Mouse (Mus musculus): ENCODE data around the gene Dpf1.

Gene Dpf1

GRCm38 (mm10) chr7:29309749-29310148, 6.0 kb downstream of the Dpf1 start:
- DNase-seq (ENCODE audit: low spot score): no peak

DNA sequence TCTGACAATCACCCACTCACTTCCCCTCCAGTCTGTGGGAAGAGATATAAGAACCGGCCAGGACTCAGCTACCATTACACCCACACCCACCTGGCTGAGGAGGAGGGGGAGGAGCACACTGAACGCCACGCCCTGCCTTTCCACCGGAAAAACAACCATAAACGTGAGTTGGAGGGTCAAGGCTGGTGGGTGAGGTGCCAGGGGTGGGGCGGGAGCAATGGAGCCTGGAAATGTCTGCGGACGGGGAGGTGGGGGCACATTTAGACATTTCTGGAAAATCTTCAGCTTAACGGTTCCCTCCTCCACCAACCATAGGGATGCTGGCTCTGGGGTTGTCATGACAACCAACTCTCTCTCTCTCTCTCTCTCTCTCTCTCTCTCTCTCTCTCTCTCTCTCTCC, 9.3 kb downstream of the Dpf1 start:
- DNase-seq (ENCODE audit: low spot score): no peak

DNA sequence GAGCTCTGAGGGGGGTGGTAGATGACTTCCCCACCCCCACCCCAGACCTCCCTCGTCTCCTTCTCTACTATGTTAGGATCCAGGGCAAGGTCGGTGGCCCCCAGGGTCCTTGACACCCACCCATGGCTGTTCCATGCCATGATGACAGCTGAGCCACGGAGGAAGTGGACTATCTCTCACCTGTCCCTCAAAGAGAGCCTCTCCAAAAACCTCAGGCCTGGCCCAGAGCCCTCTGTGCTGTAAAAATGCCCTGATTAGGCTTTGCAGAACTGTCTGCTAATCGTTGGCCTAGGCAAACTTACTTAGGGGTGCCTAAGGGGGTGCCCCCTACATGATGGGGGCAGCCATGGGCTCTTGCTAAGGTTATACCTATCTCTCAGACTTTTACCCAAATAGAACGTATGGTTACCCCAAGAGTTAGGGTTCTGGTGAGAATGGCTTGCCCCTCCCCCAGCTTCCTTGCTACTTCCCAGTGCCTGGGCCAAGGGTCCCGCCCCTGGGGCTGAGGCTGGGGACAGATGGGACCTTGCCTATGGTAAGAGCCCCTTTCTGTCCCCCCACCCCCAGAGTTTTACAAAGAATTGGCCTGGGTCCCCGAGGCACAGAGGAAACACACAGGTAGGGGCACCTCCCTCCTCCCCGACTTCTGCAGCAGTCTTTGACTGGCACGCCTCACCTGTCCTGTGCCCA, 10.0 kb downstream of the Dpf1 start:
- DNase-seq (ENCODE audit: low spot score): no peak

DNA sequence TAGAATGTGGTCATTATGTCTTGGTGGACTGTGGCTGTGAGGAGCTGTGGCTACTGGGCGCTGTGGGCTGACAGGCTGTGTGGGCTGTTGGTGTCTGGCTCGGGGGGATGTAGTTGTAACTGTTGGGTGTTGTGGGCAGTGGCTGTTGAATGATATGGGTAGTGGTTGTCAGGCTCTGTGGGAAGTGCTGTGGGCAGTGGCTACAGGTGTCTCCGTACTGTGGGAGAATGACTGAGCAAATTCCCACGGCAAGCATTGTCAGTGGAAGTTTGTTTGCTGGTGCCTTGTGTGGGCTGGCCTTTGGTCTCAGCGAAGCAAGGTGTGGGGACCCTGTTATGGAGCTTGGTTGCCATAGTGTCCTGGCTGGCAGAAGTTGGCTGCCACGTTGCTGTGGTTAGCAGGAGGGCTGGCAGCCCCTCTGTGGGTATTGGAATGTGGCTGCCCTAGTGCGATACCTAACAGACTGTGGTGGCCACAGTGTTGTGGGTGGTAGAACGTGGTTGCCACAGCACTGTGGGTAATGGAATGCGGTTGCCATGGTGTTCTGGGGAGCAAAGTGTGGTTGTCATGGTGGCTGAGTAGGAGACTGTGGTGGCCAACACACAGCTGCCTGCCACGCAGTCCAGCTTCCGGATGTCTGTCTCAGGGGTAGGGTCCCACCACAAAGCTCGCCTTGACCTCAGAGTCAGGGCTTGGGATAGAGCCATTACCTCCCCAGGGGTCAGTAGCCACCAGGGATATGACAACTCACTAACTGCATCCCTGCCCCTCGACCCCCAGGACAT, 11.3 kb downstream of the Dpf1 start:
- DNase-seq (ENCODE audit: low spot score): no peak

DNA sequence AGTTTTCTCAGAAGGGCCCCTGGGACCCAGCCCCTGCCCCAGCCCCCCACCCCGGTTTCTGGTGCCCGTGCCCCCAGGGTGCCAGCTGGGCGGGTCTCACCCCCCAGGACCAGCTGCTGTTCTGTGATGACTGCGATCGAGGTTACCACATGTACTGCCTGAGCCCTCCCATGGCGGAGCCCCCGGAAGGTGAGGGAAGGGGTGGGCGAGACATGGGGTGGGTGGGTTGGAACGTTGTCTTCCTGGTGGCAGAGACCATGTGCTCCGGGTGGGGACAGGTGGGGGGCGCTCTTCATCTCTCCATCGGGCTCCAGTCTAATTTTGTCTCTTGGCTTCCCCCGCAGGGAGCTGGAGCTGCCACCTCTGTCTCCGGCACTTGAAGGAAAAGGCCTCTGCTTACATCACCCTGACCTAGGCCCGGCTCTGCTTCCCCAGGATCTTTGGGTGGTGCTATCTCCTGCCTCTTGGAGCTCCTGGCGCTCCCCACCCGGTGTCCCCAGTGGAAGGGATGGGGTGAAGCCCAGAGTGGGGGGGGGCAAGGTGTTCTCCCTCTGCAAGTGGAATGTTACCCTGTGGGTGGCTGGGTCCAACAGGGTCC, 12.5 kb downstream of the Dpf1 start:
- no peak for DNase-seq (ENCODE audit: low spot score)

DNA sequence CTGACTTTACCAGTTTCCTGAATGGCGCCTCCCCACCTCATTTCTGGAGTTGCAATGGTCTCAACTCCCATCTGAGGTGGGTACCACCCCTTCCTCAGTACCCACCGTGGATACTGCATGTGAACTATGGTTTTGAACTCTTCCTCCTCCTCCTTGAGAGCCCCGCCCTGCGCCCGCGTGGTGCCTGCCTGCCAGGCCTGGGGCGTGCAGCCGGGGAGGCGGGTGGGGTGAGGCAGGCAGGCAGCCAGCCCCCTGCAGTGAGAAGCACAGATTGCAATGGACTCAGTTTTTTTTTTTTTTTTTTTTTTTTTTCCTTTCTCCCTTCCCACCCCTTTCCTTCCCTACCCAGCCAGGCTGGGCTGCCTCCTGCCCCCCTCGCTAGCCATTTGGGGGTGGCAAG, 13.2 kb downstream of the Dpf1 start:
- no peak for DNase-seq (ENCODE audit: low spot score)

GRCm38 (mm10) chr7:29317558-29317957, 13.8 kb downstream of the Dpf1 start:
- DNase-seq (ENCODE audit: low spot score): no peak

GRCm38 (mm10) chr7:29318115-29318911, 14.6 kb downstream of the Dpf1 start:
- DNase-seq (ENCODE audit: low spot score): no peak

DNA sequence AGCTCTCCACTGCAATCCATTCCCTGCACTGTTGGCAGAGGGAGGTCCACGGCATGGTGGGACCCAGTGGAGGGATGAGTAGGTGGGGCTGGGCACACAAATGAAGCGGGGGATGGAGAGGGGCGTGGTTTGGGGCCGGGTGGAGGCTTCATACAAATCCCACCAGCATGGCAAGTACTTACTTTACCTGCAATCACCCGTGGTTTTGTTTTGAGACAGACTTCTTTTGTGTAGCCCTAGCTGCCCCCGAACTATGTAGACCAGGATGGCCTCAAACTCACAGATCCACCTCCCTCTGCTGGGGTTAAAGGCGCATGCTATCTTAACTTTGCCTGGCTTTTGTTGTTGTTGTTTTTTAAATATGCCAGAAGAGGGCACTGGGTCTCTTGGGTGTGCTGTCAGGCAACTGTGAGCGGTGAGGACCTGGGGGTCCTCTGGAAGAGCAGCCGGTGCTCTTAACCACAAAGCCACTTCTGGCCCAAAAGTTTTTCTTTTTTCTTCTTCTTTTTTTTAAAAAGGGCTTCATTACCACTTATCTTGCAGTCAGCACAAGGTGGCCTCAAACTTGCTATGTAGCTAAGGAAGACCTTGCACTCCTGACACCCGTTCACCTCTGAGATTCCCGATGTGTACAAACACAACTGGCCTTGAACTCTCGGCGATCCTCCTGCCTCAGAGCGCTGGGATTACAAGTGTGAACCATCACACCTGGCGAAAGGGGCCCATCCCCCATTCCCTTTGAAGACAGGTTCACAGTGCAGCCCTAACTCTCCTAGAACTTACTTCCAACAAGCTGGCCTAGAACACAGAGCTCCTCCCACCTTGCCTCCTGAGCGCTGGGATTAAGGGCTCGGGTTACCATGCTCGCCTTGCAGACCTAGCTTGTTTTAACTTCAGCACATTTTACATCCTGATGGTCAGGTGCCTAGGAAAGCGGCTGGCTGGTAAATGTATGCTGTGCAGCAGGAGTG, 15.9 kb downstream of the Dpf1 start:
- DNase-seq (ENCODE audit: low spot score): no peak

GRCm38 (mm10) chr7:29327087-29327486, 23.3 kb downstream of the Dpf1 start:
- no peak for DNase-seq (ENCODE audit: low spot score)

DNA sequence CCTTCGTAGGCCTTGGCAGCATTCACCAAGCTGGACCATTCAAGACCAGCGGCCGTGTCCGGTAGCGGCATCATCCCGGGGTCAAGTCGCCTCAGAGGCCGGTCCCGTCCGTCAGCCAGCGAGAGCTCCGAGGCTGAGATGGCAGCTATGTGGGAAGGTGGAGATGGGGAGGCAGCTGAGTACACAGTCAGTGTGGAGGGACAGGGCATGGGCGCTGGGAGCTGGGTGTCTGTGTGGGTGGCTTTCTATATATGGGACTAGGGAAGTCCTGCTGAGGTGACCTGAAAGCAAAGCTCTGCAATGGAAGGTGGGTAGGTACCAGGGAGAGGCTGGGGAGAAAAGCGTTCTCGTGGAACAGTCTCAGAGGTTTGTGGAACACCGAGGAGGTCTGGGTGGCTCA, 25.2 kb downstream of the Dpf1 start:
- DNase-seq (ENCODE audit: low spot score): no peak

DNA sequence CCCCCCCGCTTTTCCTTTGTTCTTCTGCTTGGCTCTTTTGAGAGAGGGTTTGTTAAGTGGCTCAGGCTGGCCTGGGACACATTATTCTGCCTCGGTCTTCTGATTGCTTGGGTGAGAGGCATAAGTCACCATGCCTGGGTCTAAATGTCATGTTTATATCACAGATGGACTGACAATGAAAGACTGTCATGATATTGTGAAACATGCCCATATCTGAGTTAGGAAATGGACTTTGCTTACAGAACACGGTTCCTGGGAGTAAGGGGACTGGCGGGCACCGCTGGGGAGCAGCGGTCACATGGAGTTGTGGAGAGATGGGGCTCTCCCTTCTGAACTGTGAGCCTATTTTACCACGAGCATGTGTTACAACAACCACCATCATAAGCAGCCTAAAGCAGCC, 30.4 kb downstream of the Dpf1 start:
- DNase-seq (ENCODE audit: low spot score): no peak

DNA sequence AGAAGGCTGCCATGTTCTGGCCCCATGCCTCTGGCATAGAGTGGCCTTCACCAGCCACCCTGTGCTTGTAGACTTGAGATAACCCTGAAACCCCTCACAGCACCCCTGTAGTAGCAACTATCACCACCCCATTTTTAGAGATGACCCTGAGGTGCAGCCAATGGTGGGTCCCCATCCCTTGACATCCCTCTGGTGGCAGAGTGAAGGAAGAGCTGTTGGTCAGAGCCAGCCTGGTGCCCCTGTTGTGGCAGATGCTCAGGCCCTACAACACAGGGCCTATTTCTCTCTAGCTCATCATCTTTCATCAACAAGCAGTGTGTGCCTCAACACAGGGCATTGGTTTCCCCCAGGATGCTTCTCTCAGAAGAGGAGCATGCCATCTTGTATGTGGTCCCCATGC, 31.5 kb downstream of the Dpf1 start:
- DNase-seq (ENCODE audit: low spot score): no peak

GRCm38 (mm10) chr7:29335841-29336671, 32.3 kb downstream of the Dpf1 start:
- DNase-seq (ENCODE audit: low spot score): no peak

GRCm38 (mm10) chr7:29336795-29337319, 33.1 kb downstream of the Dpf1 start:
- no peak for DNase-seq (ENCODE audit: low spot score)

DNA sequence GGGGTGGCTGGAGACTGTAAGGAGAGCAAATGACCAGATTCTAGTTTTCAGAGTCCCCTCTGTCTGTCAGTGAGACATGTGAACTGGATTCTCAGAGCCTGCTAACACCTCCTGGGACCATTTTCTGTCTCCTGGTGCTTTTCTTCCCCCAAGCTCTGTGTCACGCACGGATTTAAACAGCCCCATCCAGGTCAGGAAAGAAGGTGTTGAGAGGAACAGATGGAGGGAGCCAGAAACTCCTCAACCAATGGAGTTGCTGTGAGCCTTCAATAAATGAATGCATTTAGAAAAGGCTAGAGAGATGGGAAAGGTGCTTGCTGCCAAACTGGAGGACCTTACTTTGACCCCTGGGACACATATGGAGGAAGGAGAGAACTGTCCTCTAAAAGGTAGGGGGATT, 34.0 kb downstream of the Dpf1 start:
- DNase-seq (ENCODE audit: low spot score): no peak

DNA sequence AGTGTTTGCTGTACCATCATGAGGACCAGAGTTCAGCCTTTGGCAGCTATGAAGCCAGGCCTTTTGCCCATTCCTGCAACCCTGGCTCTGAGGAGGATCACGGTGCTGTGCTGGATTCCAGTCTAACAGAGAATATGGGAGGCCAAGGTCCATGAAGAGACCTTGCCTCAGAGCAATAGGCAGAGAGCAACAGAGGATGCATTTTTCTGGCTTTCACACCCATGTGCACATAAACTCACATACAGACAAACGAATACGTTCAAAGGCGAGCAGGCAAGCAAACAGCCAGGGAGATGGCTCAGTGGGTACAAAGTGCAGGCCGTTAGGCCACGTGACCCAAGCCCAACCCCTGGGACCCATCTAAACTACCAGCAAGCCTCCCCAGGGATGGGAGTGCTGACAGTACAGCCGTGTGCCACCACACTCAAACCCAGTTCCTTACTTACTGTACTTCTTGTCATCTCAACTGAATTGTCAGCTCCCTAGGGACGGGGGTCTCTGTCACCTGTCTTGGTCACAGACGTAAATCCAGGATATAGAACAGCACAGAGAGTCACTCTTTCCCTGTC, 34.7 kb downstream of the Dpf1 start:
- no peak for DNase-seq (ENCODE audit: low spot score)

GRCm38 (mm10) chr7:29338984-29339679, 35.4 kb downstream of the Dpf1 start:
- no peak for DNase-seq (ENCODE audit: low spot score)

GRCm38 (mm10) chr7:29340247-29340646, 36.5 kb downstream of the Dpf1 start:
- DNase-seq (ENCODE audit: low spot score): no peak

Data from urinary bladder, postnatal 25 days (tissue).